Mouse (Mus musculus) brain, embryonic 14.5 days (tissue): ENCODE measurements around the gene Abtb1. TPM values are rescaled to one million over a fixed set of nuclear protein-coding genes. Genes with fewer than 3 reads are reported as not detected.

Source experiments
- DNase-seq: peaks from one replicate; pipeline ENCODE4 v3.0.0-alpha.2; 2011; ENCODE audit warnings: low read depth
- CTCF ChIP-seq: fragments of 200-500 bp; IDR thresholded peaks from 2 replicates; pipeline ENCODE4 v1.5.1; 2012; ENCODE audit warnings: inconsistent platforms, mild to moderate bottlenecking, moderate library complexity, borderline replicate concordance; ENCODE audit not compliant: insufficient read depth, insufficient read length; ENCODE audit errors: extremely low read depth
- POLR2A ChIP-seq: fragments of 200-500 bp; IDR thresholded peaks from 2 replicates; pipeline ENCODE4 v1.6.1; 2012; ENCODE audit warnings: mild to moderate bottlenecking, inconsistent platforms, borderline replicate concordance; ENCODE audit not compliant: poor library complexity, insufficient read depth, insufficient read length, severe bottlenecking; ENCODE audit errors: extremely low read depth
- polyA plus RNA-seq: library from polyadenylated mRNA; depleted of rRNA; stranded (reverse); fragments of >200 nt; gene quantifications from 2 replicates; pipeline ENCODE4 v1.2.3, GENCODE M21; 2012; rRNA removed

Abtb1 gene
- 61.7 and 83.6 TPM in 2 replicates for polyA plus RNA-seq

GRCm38 (mm10) chr6:88841781-88842689, at the start of gene Abtb1:
TSS of gene Abtb1 (minus strand) at chr6:88841984.
- DNase-seq = peak; percentile 100
- TF ChIP-seq POLR2A = peak; percentile 54; the same call in 1 of the 2 replicates
- TF ChIP-seq CTCF = peak; percentile 47

- DNase-seq = no peak
- TF ChIP-seq POLR2A (no peak), CTCF (no peak)
Observed at GRCm38 (mm10) chr6:88890832-88891231, 49.0 kb upstream of the Abtb1 start.

- no peak for DNase-seq
- no peak for TF ChIP-seq CTCF
- no peak for TF ChIP-seq POLR2A
Observed at GRCm38 (mm10) chr6:88889410-88890042, 47.7 kb upstream of the Abtb1 start.

- DNase-seq = peak; percentile 70
- TF ChIP-seq POLR2A (no peak), CTCF (no peak)
Observed at GRCm38 (mm10) chr6:88886417-88886967, 44.7 kb upstream of the Abtb1 start.

GRCm38 (mm10) chr6:88885644-88886416, 44.0 kb upstream of the Abtb1 start:
- TF ChIP-seq POLR2A (no peak), CTCF (no peak)
- DNase-seq = no peak

- TF ChIP-seq CTCF (no peak), POLR2A (no peak)
Observed at GRCm38 (mm10) chr6:88884690-88885089, 42.9 kb upstream of the Abtb1 start.

GRCm38 (mm10) chr6:88884195-88884594, 42.4 kb upstream of the Abtb1 start:
- no peak for TF ChIP-seq POLR2A
- TF ChIP-seq CTCF = no peak

More at GRCm38 (mm10) chr6:88884690-88885089, 42.9 kb upstream of the Abtb1 start:
- no peak for DNase-seq

GRCm38 (mm10) chr6:88881334-88881733, 39.5 kb upstream of the Abtb1 start:
- peak; percentile 86 for DNase-seq
- TF ChIP-seq POLR2A = no peak
- TF ChIP-seq CTCF = no peak

More at GRCm38 (mm10) chr6:88884195-88884594, 42.4 kb upstream of the Abtb1 start:
- no peak for DNase-seq

GRCm38 (mm10) chr6:88879471-88879870, 37.7 kb upstream of the Abtb1 start:
- TF ChIP-seq POLR2A = no peak
- no peak for TF ChIP-seq CTCF
- DNase-seq = peak; percentile 22

- TF ChIP-seq CTCF (no peak), POLR2A (peak; percentile 78)
- peak; percentile 93 for DNase-seq
Observed at GRCm38 (mm10) chr6:88874868-88875508, 33.2 kb upstream of the Abtb1 start, which contains the start of gene Podxl2. TSS of gene Podxl2 (minus strand) at chr6:88875044.

- TF ChIP-seq POLR2A (no peak), CTCF (no peak)
- DNase-seq = peak; percentile 85
Observed at GRCm38 (mm10) chr6:88873965-88874867, 32.4 kb upstream of the Abtb1 start.
